Mouse (Mus musculus): ENCODE data around the gene Gpr153. TPM values are rescaled to one million over a fixed set of nuclear protein-coding genes. Genes with fewer than 3 reads are reported as not detected.

The Gpr153 gene
- polyA plus RNA-seq, 1 experiment from 2014 or later = 8.5 TPM

DNA sequence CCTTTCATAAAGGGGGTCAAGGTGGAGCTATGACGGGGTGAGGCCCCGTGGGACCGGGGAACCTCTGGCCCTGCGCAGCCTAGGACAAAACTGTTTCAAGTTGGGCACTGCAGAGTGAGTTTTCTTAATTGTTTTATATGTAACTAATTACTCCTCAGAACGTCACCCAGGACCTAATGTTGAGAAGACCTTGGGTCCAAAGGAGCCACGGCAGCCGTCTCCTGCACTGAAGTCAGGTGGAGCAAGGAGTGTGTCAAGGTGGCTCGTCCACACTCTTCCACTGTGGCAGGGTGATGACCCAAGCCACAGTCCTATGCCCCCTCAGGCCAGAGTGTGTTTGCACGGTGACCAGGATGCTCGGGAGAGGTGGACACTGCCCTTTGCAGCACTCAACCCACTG, 29.1 kb downstream of the Gpr153 start:
- H3K9ac ChIP-seq (ENCODE audit: low read length) = no peak overlapping the region
- no peak overlapping the region for H3K4me2 ChIP-seq (ENCODE audit: low read depth, low read length)
- no peaks in the 10 kb centered on the region for H3K9me3 ChIP-seq (ENCODE audit: control insufficient read depth, low read length)
- peaks cover 27% of the 10 kb centered on the region for H3K36me3 ChIP-seq (ENCODE audit: control insufficient read depth, insufficient read depth, low read length)
- WGBS = 86% methylated on average over 10 of the region's 10 CpGs
- no peak for ATAC-seq (ENCODE audit: low read depth)
- no peak overlapping the region for H3K4me3 ChIP-seq (ENCODE audit: low read length)
- H3K4me1 ChIP-seq (replicated peaks; ENCODE audit: control insufficient read depth, insufficient read depth, low read length) = peaks cover 2% of the 10 kb centered on the region
- H3K27ac ChIP-seq (ENCODE audit: low read length) = no peak overlapping the region
- no peaks in the 10 kb centered on the region for H3K27me3 ChIP-seq (ENCODE audit: control insufficient read depth, insufficient read depth, low read depth, low read length)

GRCm38 (mm10) chr4:152304685-152305084, 30.7 kb downstream of the Gpr153 start:
- no peak overlapping the region for H3K4me2 ChIP-seq (ENCODE audit: low read depth, low read length)
- no peaks in the 10 kb centered on the region for H3K9me3 ChIP-seq (ENCODE audit: control insufficient read depth, low read length)
- no peak overlapping the region for H3K27ac ChIP-seq (ENCODE audit: low read length)
- H3K9ac ChIP-seq (ENCODE audit: low read length) = no peak overlapping the region
- peaks cover 25% of the 10 kb centered on the region for H3K36me3 ChIP-seq (ENCODE audit: control insufficient read depth, insufficient read depth, low read length)
- H3K4me1 ChIP-seq (replicated peaks; ENCODE audit: control insufficient read depth, insufficient read depth, low read length) = no peaks in the 10 kb centered on the region
- 90% methylated on average over 6 of the region's 6 CpGs for WGBS
- H3K4me3 ChIP-seq (ENCODE audit: low read length) = no peak overlapping the region
- no peak for ATAC-seq (ENCODE audit: low read depth)
- no peaks in the 10 kb centered on the region for H3K27me3 ChIP-seq (ENCODE audit: control insufficient read depth, insufficient read depth, low read depth, low read length)

DNA sequence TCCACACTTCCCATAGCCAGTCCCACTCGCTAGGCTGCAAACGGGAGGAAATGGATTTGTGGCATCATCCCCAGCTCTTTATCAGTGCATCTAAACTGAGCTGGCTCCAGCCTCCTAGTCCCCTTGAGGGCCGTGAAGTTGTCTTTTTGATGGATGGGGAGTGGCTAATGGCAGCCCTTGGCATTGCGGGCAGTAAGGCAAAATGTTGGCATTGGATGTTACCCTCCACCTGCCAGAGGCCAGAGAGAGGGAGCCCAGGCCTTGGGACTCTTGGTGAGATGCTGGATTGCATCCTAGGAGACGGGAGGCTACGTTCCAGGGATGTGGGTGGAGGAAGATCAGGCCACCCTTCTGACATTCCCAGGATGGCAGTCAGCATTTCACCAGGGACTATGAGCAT, 32.0 kb downstream of the Gpr153 start:
- Histone ChIP-seq H3K9ac (ENCODE audit: low read length) (no peak overlapping the region), H3K27me3 (ENCODE audit: control insufficient read depth, insufficient read depth, low read depth, low read length) (no peaks in the 10 kb centered on the region), H3K4me2 (ENCODE audit: low read depth, low read length) (no peak overlapping the region), H3K36me3 (ENCODE audit: control insufficient read depth, insufficient read depth, low read length) (peaks cover 16% of the 10 kb centered on the region), H3K27ac (ENCODE audit: low read length) (no peak overlapping the region), H3K9me3 (ENCODE audit: control insufficient read depth, low read length) (no peaks in the 10 kb centered on the region), H3K4me1 (replicated peaks; ENCODE audit: control insufficient read depth, insufficient read depth, low read length) (no peaks in the 10 kb centered on the region), H3K4me3 (ENCODE audit: low read length) (no peak overlapping the region)
- ATAC-seq (ENCODE audit: low read depth) = no peak
- WGBS = 65% methylated on average over 6 of the region's 6 CpGs

- Histone ChIP-seq H3K9me3 (ENCODE audit: control insufficient read depth, low read length) (no peaks in the 10 kb centered on the region), H3K4me1 (replicated peaks; ENCODE audit: control insufficient read depth, insufficient read depth, low read length) (no peaks in the 10 kb centered on the region; the same call in 1 of the 2 replicates), H3K4me3 (ENCODE audit: low read length) (no peak overlapping the region), H3K27me3 (ENCODE audit: control insufficient read depth, insufficient read depth, low read depth, low read length) (peaks cover 13% of the 10 kb centered on the region), H3K36me3 (ENCODE audit: control insufficient read depth, insufficient read depth, low read length) (peaks cover 16% of the 10 kb centered on the region), H3K4me2 (ENCODE audit: low read depth, low read length) (no peak overlapping the region), H3K27ac (ENCODE audit: low read length) (no peak overlapping the region), H3K9ac (ENCODE audit: low read length) (no peak overlapping the region)
- WGBS = 79% methylated on average over 9 of the region's 9 CpGs
- no peak for ATAC-seq (ENCODE audit: low read depth)
These were observed 33.5 kb downstream of the Gpr153 start for GRCm38 (mm10) chr4:152307542-152307941.

DNA sequence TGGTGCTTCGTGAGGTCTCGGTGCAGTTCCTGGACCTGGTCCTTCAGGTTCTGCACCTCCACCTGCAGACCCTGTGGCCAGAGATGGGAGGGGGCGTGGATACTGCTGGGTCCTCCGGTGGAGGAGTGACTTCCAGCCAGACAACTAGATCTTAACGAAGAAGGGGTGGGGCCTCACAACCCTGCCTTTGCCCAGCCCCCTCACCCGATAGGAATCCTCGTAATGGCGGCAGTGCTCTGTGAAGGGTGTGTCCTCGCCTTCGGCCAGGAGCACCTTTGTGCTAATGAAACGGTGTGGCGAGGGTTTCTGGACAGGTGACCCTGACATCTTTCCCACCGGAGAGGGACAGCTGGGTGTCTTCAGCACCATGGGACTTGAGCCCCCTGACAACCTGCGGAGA, 38.2 kb downstream of the Gpr153 start:
- 3% methylated on average over 14 of the region's 14 CpGs for WGBS
- ATAC-seq (ENCODE audit: low read depth) = no peak
- H3K36me3 ChIP-seq (ENCODE audit: control insufficient read depth, insufficient read depth, low read length) = no peaks in the 10 kb centered on the region
- H3K27me3 ChIP-seq (ENCODE audit: control insufficient read depth, insufficient read depth, low read depth, low read length) = peaks cover 59% of the 10 kb centered on the region
- H3K4me1 ChIP-seq (replicated peaks; ENCODE audit: control insufficient read depth, insufficient read depth, low read length) = peaks cover 15% of the 10 kb centered on the region
- H3K4me3 ChIP-seq (ENCODE audit: low read length) = peak overlapping the region; percentile 9; the same call in 1 of the 2 replicates
- H3K9me3 ChIP-seq (ENCODE audit: control insufficient read depth, low read length) = no peaks in the 10 kb centered on the region
- H3K9ac ChIP-seq (ENCODE audit: low read length) = no peak overlapping the region
- H3K4me2 ChIP-seq (ENCODE audit: low read depth, low read length) = peak overlapping the region; percentile 22
- H3K27ac ChIP-seq (ENCODE audit: low read length) = no peak overlapping the region

GRCm38 (mm10) chr4:152313211-152313632, 39.2 kb downstream of the Gpr153 start:
- Histone ChIP-seq H3K36me3 (ENCODE audit: control insufficient read depth, insufficient read depth, low read length) (no peaks in the 10 kb centered on the region), H3K4me3 (ENCODE audit: low read length) (peak overlapping the region; percentile 39), H3K4me2 (ENCODE audit: low read depth, low read length) (peak overlapping the region; percentile 62), H3K4me1 (replicated peaks; ENCODE audit: control insufficient read depth, insufficient read depth, low read length) (peaks cover 15% of the 10 kb centered on the region), H3K27ac (ENCODE audit: low read length) (no peak overlapping the region), H3K9ac (ENCODE audit: low read length) (0 out of 2 replicates have a peak overlapping the region, but pooled peaks have one; percentile 30), H3K9me3 (ENCODE audit: control insufficient read depth, low read length) (no peaks in the 10 kb centered on the region), H3K27me3 (ENCODE audit: control insufficient read depth, insufficient read depth, low read depth, low read length) (peaks cover 67% of the 10 kb centered on the region)
- under 1% methylated on average over 29 of the region's 29 CpGs for WGBS
- ATAC-seq (ENCODE audit: low read depth) = peak; percentile 65

DNA sequence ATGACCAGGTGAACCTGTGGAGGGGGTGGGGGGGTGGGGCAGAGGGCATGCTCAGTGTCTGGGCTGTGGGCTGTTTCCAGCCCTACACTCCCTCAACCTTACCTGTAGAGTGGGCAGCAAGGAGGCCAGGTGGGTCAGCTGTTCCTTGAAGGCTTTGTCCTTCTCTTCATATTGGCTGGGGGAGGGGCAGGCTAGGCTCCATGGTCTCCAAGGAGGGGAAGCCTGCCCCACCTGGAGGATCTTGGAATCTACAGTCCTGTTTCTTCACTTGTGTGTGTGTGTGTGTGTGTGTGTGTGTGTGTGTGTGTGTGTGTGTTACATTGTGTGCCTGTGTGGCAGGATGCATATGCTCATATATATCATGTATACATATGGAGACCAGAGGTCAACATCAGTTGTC, 39.9 kb downstream of the Gpr153 start:
- Histone ChIP-seq H3K4me3 (ENCODE audit: low read length) (no peak overlapping the region; the same call in 1 of the 2 replicates), H3K4me2 (ENCODE audit: low read depth, low read length) (peak overlapping the region; percentile 62; the same call in 1 of the 2 replicates), H3K9ac (ENCODE audit: low read length) (no peak overlapping the region), H3K4me1 (replicated peaks; ENCODE audit: control insufficient read depth, insufficient read depth, low read length) (peaks cover 18% of the 10 kb centered on the region), H3K36me3 (ENCODE audit: control insufficient read depth, insufficient read depth, low read length) (no peaks in the 10 kb centered on the region), H3K27ac (ENCODE audit: low read length) (no peak overlapping the region), H3K27me3 (ENCODE audit: control insufficient read depth, insufficient read depth, low read depth, low read length) (peaks cover 70% of the 10 kb centered on the region), H3K9me3 (ENCODE audit: control insufficient read depth, low read length) (no peaks in the 10 kb centered on the region)
- ATAC-seq (ENCODE audit: low read depth) = no peak

DNA sequence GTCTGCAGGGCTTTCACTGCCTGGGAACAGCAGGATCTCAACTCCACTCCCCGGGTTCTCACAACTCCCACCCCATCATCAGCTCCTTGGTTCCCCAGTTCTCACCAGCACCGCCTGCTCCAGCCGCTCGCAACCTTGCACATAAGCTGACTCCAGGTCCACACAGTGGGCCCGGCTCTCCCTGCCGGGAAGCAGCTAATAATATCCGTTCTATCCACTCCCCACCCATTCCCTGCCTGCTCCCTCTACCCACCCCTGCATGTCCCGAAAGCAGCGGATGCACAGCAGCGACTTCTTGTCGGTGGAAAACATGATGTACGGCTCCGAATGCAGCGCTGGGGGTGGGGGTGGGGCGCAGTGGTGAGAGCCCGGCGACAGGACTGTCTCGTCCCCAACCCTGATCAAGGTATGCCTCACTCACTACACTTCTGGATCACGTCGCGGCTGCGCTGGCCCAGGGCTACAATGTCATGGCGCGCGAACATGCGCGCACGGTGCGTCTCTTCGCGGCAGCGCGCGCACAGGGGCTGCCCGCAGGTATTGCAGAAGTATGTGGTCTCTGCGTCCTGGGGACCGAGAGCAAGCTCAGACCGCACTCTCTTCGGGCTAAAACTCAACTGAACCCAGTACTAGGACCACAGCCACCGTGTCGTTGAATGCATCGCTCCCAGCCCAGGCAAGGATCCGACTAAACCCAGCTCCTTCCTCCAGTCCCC, 41.6 kb downstream of the Gpr153 start:
- WGBS = 1% methylated on average over 43 of the region's 43 CpGs
- peaks cover 18% of the 10 kb centered on the region for H3K4me1 ChIP-seq (replicated peaks; ENCODE audit: control insufficient read depth, insufficient read depth, low read length)
- peak overlapping the region; percentile 31 for H3K4me3 ChIP-seq (ENCODE audit: low read length)
- no peak for ATAC-seq (ENCODE audit: low read depth)
- peaks cover 70% of the 10 kb centered on the region for H3K27me3 ChIP-seq (ENCODE audit: control insufficient read depth, insufficient read depth, low read depth, low read length)
- peak overlapping the region; percentile 18; the same call in 1 of the 2 replicates for H3K9ac ChIP-seq (ENCODE audit: low read length)
- no peaks in the 10 kb centered on the region for H3K9me3 ChIP-seq (ENCODE audit: control insufficient read depth, low read length)
- H3K4me2 ChIP-seq (ENCODE audit: low read depth, low read length) = peak overlapping the region; percentile 47
- no peaks in the 10 kb centered on the region for H3K36me3 ChIP-seq (ENCODE audit: control insufficient read depth, insufficient read depth, low read length)
- H3K27ac ChIP-seq (ENCODE audit: low read length) = no peak overlapping the region

- H3K9ac ChIP-seq (ENCODE audit: low read length) = no peak overlapping the region
- no peak overlapping the region for H3K27ac ChIP-seq (ENCODE audit: low read length)
- H3K27me3 ChIP-seq (ENCODE audit: control insufficient read depth, insufficient read depth, low read depth, low read length) = peaks cover 57% of the 10 kb centered on the region
- H3K9me3 ChIP-seq (ENCODE audit: control insufficient read depth, low read length) = no peaks in the 10 kb centered on the region
- peaks cover 17% of the 10 kb centered on the region for H3K4me1 ChIP-seq (replicated peaks; ENCODE audit: control insufficient read depth, insufficient read depth, low read length)
- no peak overlapping the region for H3K4me2 ChIP-seq (ENCODE audit: low read depth, low read length)
- ATAC-seq (ENCODE audit: low read depth) = no peak
- H3K4me3 ChIP-seq (ENCODE audit: low read length) = no peak overlapping the region
- 52% methylated on average over 6 of the region's 6 CpGs for WGBS
- no peaks in the 10 kb centered on the region for H3K36me3 ChIP-seq (ENCODE audit: control insufficient read depth, insufficient read depth, low read length)
These were observed 43.6 kb downstream of the Gpr153 start for GRCm38 (mm10) chr4:152317631-152318033.

Data from lung, embryonic 16.5 days (tissue).